Mouse (Mus musculus): ENCODE data around the gene Prkx.

The Prkx gene

DNA sequence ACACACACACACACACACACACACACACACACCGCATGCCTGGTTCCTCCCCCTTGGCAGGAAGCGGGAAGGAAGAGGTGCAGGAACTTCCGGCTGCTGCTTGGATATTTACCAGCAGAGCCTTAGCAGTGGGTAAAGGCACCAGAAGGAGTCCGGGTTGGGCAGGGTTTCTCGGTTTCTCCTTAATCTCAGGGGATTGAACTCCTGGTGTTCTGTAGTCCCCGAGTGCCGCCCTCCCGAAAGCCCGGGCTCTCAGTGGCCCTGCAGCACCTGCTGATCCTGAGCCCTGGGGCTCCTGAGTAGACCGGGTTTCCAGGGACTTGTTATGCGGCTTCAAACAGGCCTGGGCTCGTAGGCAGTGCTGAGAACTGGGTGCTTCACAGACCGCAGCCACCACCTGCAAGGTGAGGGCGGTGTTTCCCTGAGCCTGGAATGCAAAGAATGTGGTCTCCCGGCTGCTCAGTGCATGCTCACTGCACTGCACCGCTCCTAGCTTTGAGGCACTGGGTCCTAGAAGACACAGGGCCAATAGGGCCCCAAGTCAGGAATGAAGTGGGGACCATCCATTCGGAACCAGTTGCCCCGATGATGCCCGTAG, at the start of gene Prkx:
TSS of gene Prkx (minus strand) at position 41 of the 598 bp plus-strand sequence.
- ChIA-PET CTCF (interaction anchor here in 2 of 4 experiments (0.6 to 0.9 kb wide), 3 partner anchors 14 to 371 kb away, joined by 3 to 5 read pairs (median 4); no protein-coding TSS in a partner anchor), POLR2A (interaction anchor here in 3 of 4 experiments (0.5 to 2.0 kb wide), 7 partner anchors 9 to 1567 kb away, joined by 3 to 6 read pairs (median 3); no protein-coding TSS in a partner anchor)

DNA sequence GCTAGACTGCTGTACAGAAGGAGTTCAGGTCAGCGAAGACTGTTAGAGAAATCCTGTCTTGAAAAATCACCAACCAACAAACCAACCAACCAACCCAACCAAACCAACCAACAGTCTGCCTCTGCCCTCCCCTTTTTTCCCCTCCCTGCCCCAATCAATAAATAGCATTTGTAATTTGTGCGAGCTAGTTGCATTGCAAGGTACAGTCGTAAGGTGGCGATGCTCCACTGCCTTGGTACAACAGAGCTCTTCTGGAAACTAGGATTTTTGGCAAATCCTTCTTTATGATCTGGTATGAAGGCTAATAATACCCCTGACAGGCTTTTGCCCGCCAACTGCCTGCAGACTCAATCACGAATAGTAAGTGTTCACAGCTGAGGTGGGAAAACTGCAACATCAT, 16.0 kb upstream of the Prkx start:
- CTCF ChIA-PET, result interaction anchor here in 2 of 4 experiments (0.6 to 1.3 kb wide), 5 partner anchors 15 to 169 kb away, joined by 3 to 4 read pairs (median 3); no protein-coding TSS in a partner anchor
- POLR2A ChIA-PET, result no interaction called here

DNA sequence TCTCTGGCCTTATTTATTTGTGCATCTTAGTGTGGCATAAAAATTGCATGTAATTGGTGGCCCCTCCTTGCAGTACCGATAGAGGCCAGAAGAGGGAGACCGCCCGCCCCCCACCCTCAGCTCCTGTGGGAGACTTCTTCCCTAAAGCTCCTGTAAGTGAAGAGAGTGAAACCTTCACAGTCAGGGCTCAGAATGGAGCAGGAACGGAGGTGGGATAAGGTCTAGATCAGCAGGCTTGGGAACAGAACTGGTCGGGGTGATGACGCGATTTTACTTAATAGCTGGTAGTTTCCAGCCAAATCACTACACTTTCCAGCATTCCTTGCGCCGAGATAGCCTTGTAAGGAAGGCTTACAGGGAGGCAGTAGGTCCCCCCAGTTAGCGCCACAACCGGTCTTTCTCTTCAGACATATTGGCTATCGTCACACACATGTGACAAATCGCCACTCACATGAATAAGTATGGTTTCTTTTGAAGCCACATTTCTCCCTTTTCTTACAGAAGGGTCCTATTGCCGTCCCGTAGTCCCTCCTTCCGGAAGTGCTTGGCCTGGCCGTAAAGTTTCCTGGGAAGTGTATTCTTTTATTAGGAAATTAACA, 14.6 kb upstream of the Prkx start:
- CTCF ChIA-PET, result interaction anchor here in 3 of 4 experiments (0.5 to 1.6 kb wide), 12 partner anchors 11 to 1203 kb away, joined by 3 to 6 read pairs (median 3); no protein-coding TSS in a partner anchor

DNA sequence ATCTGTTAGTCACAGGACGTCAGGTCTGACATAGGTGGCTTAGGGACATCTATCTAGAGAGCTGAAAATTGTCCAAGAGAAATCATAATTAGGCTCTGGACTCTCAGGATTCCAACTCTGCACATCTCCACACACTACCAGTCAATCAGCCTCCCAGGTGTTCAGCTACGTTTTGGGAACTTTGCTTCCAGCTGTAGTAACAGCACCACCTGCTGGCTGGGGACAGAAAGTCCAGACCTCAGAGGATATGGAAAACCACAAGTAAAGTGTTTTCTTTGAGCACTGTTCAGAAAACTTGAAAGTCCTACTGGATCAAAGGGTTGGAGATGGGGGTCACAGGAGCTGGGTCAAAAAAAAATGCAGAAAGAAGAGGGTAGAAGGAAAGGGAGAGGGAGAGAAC, 12.5 kb upstream of the Prkx start:
- ChIA-PET CTCF (interaction anchor here in 3 of 4 experiments (0.6 to 1.0 kb wide), 3 partner anchors 10 to 329 kb away, joined by 3 to 7 read pairs (median 4); no protein-coding TSS in a partner anchor), POLR2A (no interaction called here)

More for the DNA sequence above, 14.6 kb upstream of the Prkx start:
- POLR2A ChIA-PET, result interaction anchor here in 2 of 4 experiments (0.9 to 1.0 kb wide), 2 partner anchors 13 to 14 kb away, joined by 4 read pairs; partner anchors contain the start of gene Prkx (in 1 of the 2)

DNA sequence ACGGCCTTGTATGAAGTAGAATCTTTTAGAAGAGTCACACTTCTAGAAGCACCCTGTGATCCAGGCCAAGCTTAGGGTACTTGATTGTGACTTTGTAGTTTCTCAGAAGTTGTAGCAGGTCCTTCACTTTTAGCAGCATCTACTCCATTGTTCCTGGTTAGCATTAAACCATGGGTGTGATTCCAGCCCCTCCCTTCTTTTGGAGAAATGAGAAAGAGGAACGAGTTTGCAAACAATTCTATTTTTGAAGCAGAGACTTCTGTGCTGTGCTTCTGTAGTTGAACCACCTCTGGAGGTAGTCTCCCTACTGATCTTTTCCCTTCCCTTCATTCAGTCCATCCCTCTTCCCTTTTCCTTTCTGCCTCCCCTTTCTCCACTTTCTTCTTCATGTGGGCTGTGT, 6.2 kb upstream of the Prkx start:
- ChIA-PET POLR2A (no interaction called here), CTCF (no interaction called here)

DNA sequence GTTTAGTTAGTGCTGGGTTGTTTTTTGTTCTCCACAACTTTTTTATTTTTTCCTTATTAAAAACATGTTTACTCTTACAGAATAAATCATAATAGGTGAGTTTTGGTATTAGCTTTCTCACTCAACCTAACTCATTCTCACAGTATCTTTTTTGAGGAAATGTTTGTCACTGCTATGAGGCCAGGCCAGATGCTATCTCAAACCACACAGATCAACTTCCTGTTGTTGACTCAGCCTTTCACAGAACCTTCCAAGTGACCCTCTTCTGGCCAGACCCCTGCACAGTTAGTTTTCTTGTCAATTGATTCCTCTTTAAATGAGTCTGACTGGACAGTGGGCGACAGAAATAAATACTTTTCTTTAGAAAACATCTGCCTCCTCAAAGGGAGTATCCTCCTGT, 5.5 kb upstream of the Prkx start:
- CTCF ChIA-PET, result no interaction called here
- POLR2A ChIA-PET, result no interaction called here

DNA sequence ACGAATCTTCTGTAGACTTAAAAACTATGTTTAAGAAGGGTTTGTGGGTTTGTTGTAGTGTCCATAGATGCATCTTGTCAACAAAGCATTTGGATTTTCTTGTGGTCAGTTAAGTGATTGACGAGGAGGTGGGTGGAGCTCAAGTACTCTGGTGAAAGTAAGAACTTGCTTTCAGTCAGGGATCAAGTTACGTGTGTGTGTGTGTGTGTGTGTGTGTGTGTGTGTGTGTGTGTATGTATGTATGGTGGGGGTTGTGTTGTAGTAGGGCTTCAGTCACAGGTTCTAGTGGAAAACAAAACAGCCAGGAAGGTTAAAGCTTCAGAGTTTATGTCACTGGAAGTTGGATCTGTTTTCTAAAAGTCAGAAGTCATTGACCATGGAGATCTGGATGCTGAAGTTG, 3.5 kb upstream of the Prkx start:
- ChIA-PET POLR2A (interaction anchor here in 2 of 4 experiments (0.6 kb wide), 2 partner anchors 250 to 269 kb away, joined by 3 read pairs; no protein-coding TSS in a partner anchor), CTCF (interaction anchor here in 2 of 4 experiments (0.6 to 2.7 kb wide), 3 partner anchors 9 to 11 kb away, joined by 3 to 7 read pairs (median 6); no protein-coding TSS in a partner anchor)

DNA sequence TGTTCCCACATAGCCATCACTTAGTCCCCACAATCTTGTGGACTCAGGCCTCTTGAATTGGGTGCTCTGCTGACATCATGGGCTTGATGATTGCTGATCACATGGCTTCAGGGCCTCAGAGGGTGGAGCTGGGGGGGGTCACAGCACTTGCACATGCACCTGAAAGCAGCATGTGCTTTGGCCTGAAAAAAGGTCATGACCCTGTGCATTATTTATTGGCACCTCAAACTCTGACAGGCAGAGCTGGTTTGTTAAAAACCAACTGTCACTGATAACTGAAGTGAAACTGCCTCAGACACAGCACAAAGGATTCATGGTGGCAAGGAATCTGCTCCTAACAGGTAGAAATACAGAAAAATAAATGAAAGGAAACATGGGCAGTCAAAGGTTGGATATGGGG, 1.7 kb upstream of the Prkx start:
- POLR2A ChIA-PET, result interaction anchor here in 2 of 4 experiments (0.6 to 2.0 kb wide), 3 partner anchors 10 to 288 kb away, joined by 3 to 4 read pairs (median 4); no protein-coding TSS in a partner anchor
- CTCF ChIA-PET, result interaction anchor here in 1 of 4 experiments (2.7 kb wide), 1 partner anchor 11 kb away, joined by 7 read pairs; no protein-coding TSS in a partner anchor

DNA sequence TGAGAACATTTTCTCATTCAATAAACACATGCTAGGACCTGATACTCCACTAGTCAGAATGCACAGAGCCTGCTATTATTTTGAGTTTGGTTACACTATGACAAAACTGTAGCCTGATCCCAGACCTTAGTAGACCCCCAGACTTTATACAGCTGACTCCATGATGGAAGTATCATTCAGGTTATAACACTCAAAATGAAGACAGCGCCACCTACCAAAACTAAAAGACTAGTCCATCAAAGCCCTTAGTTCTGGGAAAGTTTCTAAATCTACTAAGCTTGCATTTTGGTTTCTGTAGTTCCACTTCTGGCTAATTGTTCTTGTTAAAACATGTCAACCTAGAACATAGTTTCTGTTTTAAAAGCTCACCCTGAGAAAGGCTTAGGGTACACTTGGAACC, 838 bp upstream of the Prkx start:
- POLR2A ChIA-PET, result interaction anchor here in 3 of 4 experiments (0.8 to 2.0 kb wide), 7 partner anchors 9 to 288 kb away, joined by 3 to 6 read pairs (median 4); no protein-coding TSS in a partner anchor
- CTCF ChIA-PET, result interaction anchor here in 2 of 4 experiments (0.5 to 0.9 kb wide), 3 partner anchors 13 to 606 kb away, joined by 3 to 4 read pairs (median 3); no protein-coding TSS in a partner anchor

DNA sequence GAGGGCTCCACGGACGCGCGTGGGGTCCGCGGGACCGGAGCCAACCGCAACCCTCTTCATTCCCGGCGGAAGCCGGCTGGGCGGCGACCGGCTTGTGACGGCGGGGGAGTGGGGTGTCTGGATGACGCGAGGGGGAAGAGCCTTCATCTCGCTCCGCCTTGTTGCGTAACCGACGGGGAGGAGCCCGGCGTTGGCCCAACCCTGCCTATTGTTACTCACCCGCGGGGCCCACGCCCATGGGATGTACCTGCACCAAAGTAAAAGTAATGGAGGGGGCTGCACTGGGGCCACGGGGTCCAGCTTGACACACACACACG, 262 bp downstream of the Prkx start:
- ChIA-PET POLR2A (interaction anchor here in 1 of 4 experiments (0.5 kb wide), 1 partner anchor 1566 kb away, joined by 3 read pairs; no protein-coding TSS in a partner anchor), CTCF (interaction anchor here in 1 of 4 experiments (0.6 kb wide), 1 partner anchor 370 kb away, joined by 5 read pairs; no protein-coding TSS in a partner anchor)

DNA sequence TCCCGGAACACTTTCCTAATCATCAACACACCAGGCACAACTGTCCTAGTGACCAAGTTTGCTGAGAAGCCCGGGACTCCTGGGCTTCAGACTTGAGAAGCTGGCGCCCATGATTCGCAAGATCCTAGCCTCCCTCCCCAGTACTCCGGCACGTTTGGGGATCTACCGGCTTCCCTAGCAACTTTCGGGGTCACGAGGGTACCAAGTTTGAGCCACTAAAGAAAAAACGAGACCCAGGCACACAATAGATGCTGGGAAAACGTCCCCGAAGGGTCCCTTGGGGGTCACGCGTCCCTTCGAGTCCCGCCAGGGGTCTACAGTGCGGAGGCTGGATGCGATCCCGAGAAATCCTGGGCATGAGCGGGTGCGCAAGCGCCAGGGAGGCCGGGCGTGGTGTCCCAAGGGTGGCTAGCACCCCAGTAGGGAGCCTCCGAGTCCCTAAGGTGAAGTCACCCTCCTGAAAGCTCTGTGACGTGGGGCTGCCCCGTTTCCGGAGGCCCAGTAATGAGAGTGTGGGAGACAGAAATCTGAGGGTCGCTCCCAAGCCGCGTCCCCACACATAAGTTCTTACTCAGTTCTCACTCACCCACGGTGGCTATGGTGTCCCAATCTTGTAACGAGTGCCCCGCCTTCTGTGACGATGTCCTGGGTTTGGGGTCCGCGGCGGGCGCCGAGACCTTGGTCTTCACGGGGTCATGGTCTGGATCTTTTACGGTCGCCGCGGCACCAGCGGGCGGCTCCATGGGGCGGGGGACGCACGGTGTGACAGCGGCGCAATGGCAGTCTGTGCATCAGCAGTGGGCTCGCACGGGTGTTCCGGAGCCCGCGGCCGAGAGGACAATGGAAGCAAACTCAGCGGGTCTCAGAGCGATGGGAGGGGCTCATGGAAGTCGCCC, 868 bp downstream of the Prkx start:
- ChIA-PET CTCF (interaction anchor here in 1 of 4 experiments (0.6 kb wide), 1 partner anchor 18 kb away, joined by 3 read pairs; no protein-coding TSS in a partner anchor), POLR2A (interaction anchor here in 1 of 4 experiments (0.9 to 1.1 kb wide), 2 partner anchors 12 to 18 kb away, joined by 3 to 4 read pairs; no protein-coding TSS in a partner anchor)

DNA sequence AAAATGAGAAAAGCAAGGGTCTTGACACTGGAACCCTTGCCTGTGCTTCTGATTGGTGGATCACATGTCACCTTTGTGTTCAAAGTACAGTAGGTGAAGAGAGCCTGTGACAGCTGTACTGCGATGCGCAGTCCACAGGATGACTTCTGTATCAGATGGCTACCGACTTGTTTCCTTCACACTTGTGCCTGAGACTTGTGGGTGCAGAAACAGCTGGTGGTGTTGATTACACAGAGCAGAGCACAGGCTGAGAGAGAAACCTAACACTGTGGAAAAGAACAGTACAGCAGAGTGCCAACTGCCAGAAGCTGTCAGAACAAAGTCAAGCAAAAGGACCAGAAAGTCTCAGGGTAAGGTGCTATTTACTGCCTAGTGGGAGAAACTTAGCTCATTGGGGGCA, 7.4 kb downstream of the Prkx start:
- POLR2A ChIA-PET, result interaction anchor here in 1 of 4 experiments (1.3 kb wide), 1 partner anchor 9 kb away, joined by 3 read pairs; no protein-coding TSS in a partner anchor
- CTCF ChIA-PET, result interaction anchor here in 1 of 4 experiments (0.5 kb wide), 1 partner anchor 22 kb away, joined by 3 read pairs; no protein-coding TSS in a partner anchor

DNA sequence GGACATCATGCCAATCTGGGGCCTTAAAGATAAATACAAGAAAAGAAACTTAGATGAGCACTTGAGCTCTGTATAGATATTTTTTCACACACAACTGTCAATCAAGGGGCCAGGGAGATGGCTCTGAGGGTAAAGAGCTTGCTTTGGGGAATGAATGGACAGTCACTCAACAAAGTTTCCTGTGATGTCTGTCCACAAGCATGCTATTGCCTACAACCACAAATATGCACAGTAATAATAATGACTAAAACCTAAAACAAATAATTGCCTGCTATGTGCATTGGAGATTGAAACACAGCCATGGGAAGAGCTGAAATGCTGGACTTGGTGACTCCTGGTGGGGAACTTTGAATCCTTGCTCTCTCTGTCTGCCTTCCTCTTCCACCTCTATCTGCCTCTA, 9.7 kb downstream of the Prkx start:
- POLR2A ChIA-PET, result interaction anchor here in 1 of 4 experiments (1.7 kb wide), 1 partner anchor 12 kb away, joined by 3 read pairs; no protein-coding TSS in a partner anchor
- CTCF ChIA-PET, result interaction anchor here in 1 of 4 experiments (1.0 kb wide), 1 partner anchor 66 kb away, joined by 4 read pairs; no protein-coding TSS in a partner anchor

DNA sequence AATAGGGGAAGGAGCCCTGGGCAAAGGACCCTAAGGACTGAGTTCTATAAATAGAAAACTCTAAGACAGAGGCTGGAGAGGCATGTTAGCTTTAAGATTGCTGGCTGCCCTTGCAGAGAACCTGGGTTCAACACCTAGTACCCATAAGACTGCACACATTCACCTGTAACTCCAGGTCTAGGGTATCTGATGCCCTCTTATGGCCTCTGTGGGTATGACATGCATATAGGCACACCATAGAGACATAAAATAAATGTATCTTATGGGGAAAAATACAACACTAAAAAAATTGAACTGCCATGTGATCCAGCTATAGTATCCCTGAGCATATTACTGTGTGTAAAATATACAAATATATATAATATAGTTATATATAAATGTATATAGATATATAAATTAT, 18.3 kb downstream of the Prkx start:
- CTCF ChIA-PET, result interaction anchor here in 2 of 4 experiments (0.7 to 1.4 kb wide), 3 partner anchors 31 to 641 kb away, joined by 4 to 5 read pairs (median 4); no protein-coding TSS in a partner anchor
- POLR2A ChIA-PET, result interaction anchor here in 1 of 4 experiments (1.4 kb wide), 1 partner anchor 17 kb away, joined by 4 read pairs; no protein-coding TSS in a partner anchor

DNA sequence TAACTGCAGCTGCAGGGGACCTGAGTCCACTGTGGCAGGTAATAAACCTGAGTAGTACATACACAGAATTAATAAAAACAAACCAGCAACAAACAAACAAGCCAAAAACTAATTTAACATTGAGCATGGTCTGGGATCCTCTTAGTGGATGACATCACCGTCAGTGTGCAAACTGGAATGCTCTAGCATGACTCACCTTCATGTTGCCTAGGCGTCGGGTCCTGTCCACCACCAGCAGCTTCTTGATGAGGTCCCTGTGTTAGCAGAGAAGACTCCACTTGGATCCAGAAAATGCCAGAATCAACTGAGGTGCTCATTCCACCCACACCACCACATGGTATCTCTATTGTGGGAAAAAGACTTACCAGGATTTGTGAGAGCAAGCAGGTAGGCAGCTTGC, 30.9 kb downstream of the Prkx start:
- POLR2A ChIA-PET, result interaction anchor here in 1 of 4 experiments (0.6 kb wide), 1 partner anchor 215 kb away, joined by 3 read pairs; no protein-coding TSS in a partner anchor
- CTCF ChIA-PET, result interaction anchor here in 1 of 4 experiments (0.6 kb wide), 1 partner anchor 384 kb away, joined by 3 read pairs; no protein-coding TSS in a partner anchor

DNA sequence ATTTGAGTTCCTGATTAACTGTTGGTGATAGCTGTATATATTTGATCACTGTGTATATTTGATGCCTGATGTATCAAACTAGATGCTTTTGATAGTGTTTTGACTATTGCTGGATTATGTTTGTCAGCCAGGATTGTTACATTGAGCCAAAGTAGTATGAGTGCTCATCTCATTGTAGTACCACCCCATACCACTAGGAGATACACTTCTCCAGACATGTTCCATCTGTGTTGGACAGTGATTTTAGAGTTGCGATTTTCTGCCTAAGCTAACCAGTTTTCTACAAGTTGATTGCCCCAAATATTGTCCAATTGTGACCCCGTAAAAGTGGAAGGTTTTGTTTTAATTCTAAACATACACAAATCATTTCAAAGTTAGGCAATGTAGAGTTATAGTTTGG, 51.8 kb downstream of the Prkx start:
- CTCF ChIA-PET, result interaction anchor here in 1 of 4 experiments (1.0 kb wide), 1 partner anchor 66 kb away, joined by 6 read pairs; no protein-coding TSS in a partner anchor
- POLR2A ChIA-PET, result no interaction called here

DNA sequence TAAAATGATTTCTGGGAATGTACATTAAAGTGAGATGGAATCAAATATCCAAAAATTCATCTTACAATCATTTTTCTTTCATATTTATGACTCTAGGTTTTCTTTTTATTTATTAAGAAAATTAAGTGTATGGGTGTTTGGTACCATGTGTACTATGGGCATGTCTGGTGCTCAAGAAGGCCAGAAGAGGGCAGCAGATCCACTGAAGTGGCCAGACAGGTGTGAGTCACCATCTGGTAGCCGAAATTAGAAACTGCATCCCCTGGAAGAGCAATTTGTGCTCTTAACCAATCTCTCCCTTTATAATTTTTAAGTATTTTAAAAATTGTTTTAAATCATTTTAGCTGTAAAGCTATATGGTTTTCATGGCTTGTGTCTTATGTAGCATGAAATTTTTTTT, 54.7 kb downstream of the Prkx start:
- POLR2A ChIA-PET, result no interaction called here
- CTCF ChIA-PET, result no interaction called here

DNA sequence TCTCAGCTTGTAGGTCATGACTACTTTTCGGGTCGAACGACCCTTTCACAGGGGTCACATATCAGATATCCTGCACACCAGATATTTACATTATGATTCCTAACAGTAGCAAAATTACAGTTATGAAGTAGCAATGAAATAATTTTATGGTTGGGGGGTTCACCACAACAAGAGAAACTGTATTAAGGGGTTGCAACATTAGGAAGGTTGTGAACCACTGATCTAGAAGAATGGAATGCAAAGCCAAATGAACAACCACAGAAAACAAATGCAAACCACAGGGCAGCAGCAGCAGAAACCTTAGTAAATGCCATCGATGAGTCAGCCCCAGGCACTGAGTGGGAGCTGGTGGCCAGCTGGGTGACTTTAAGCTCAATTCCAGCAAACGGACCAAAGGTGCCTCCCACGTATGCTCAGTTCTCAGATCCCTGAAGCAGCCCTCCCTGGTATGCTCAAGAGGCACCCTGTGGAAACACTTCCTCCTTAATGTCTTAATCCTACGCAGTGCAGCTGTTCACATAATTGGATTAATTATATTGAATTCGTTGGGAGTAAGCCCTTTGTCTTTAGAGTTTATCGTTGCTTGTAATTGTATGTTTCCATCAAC, 62.0 kb downstream of the Prkx start:
- ChIA-PET POLR2A (no interaction called here), CTCF (no interaction called here)
